Mouse (Mus musculus) central nervous system, embryonic 11.5 days (tissue): Measurements from ENCODE around the gene Amacr. TPM values are rescaled to one million over a fixed set of nuclear protein-coding genes. Genes with fewer than 3 reads are reported as not detected.

Source experiments
- polyA plus RNA-seq: library from polyadenylated mRNA; depleted of rRNA; stranded (reverse); fragments of >200 nt; gene quantifications from 2 replicates; pipeline ENCODE4 v1.2.3, GENCODE M21; 2012; rRNA removed

Gene Amacr
- 7.6 and 10.1 TPM in 2 replicates for polyA plus RNA-seq

DNA sequence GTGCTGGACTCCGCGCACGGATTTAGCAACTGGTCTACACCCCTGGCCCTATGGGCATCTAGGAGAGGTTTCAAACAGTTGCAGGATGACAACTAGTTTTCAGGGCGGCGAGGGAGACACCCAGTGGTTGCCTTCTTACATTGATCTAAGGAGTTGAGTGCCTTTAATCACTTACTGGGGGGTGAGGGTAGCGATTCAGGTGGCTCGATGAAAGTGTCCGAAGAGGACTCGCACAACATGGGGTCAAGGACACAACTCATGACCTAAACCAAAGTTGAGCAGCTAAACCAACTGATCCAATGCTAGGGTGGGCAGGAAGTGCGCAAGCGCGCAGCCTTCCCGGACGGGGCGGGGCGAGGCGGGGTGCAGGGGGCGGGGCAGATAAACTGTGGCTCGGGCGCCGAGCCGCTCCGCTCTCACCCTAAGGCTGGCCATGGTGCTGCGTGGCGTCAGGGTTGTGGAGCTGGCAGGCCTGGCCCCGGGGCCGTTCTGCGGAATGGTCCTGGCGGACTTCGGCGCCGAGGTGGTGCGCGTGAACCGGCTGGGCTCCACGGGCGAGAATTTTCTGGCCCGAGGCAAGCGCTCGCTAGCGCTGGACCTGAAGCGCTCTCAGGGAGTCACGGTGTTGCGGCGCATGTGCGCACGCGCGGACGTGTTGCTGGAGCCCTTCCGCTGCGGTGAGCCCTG, at the start of gene Amacr:
Gene Amacr (plus strand): TSS at position 380 of the 687 bp plus-strand sequence.

DNA sequence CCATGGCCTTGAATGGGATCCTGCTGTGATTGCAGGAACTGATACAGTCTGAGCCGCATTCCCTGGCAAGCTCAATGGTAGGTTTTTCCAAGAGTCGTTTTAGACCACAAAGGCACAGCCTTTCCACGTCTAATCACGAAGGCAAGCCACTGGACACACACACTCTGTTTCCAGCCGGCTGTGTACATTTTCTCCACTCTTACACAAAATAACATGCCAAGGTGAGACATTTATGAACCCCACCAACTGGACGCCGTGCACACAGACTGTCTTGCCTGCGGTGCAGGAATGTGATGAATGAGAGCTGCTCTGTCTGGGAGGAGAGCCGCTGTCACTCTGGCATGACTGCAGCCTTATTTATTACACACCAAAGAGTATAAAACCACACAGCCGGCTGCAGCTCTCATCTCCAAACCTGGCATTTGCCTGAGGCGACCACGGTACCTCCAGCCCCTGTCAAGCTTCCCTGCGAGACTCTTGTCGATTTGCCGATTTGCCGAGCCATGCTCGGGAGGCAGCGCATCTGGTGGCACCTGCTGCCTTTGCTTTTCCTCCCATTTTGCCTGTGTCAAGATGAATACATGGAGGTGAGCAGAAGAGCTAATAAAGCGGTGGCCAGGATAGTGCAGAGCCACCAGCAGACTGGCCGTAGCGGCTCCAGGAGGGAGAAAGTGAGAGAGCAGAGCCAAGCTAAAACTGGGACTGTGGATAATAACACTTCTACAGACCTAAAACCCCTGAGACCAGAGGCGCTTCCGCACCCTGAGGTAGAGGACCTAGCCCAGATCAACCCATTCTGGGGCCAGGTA, 29.4 kb upstream of the Amacr start, which contains the start of gene C1qtnf3:
Gene C1qtnf3 (plus strand): TSS at position 382 of the 809 bp plus-strand sequence.

GRCm38 (mm10) chr15:11000421-11000820, 18.9 kb downstream of the Amacr start, which contains the start of gene Slc45a2:
Slc45a2 (plus strand) TSS chr15:11000721.

GRCm38 (mm10) chr15:11037711-11038110, 56.2 kb downstream of the Amacr start, which contains the start of gene Rxfp3:
Rxfp3 (minus strand) TSS chr15:11037991.

Other genes with a start within 250 kb of the Amacr start
- 0.84 and 12.2 TPM in 2 replicates for gene C1qtnf3, start 29.4 kb upstream of the Amacr start, polyA plus RNA-seq
- gene Slc45a2, start 19.0 kb downstream of the Amacr start, polyA plus RNA-seq: 0.05 and 0.11 TPM in 2 replicates
- gene Rxfp3, start 56.2 kb downstream of the Amacr start, polyA plus RNA-seq: 0.80 and 0.99 TPM in 2 replicates
- 2.4 and 3.8 TPM in 2 replicates for gene Adamts12, start 83.0 kb downstream of the Amacr start, polyA plus RNA-seq